In genomic region chr2:145890571-145890970, GRCm38 (mm10) we compare ENCODE assay signal across 23 mouse cellular contexts. TPM values are rescaled to one million over a fixed set of nuclear protein-coding genes. Genes with fewer than 3 reads are reported as not detected.
DNase-seq lines count a peak whose midpoint lies in the region; ATAC-seq and TF ChIP-seq lines count a peak whose summit lies in the region.
"Had no signal": no experiment of that assay in that cellular context is flagged by ENCODE, and none has a peak within 500 bp of the region (broad histone marks: within the 10 kb centered on the region; RNA-seq: fewer than 3 reads in every experiment).

No protein-coding gene starts in this region.

- no peak overlapping the region for H3K4me2 ChIP-seq in forebrain, postnatal 0 days (ENCODE audit: low read depth)
- H3K4me2 ChIP-seq in forebrain, embryonic 11.5 days (ENCODE audit: low read depth, low read length, severe bottlenecking): no peak overlapping the region
- H3K4me2 ChIP-seq in embryonic facial prominence, embryonic 14.5 days (ENCODE audit: low read depth, low read length): no peak overlapping the region
- no peak overlapping the region for H3K4me2 ChIP-seq in stomach, embryonic 16.5 days (ENCODE audit: low read depth, low read length)
- H3K4me2 ChIP-seq: forebrain, embryonic 13.5 days; heart, embryonic 13.5 days; hindbrain, embryonic 12.5 days had no signal

- H3K9me3 ChIP-seq in forebrain, postnatal 0 days (ENCODE audit: low read length): no peaks in the 10 kb centered on the region
- H3K9me3 ChIP-seq in forebrain, embryonic 11.5 days (ENCODE audit: control insufficient read depth, low read length): no peaks in the 10 kb centered on the region
- H3K9me3 ChIP-seq in embryonic facial prominence, embryonic 14.5 days (ENCODE audit: control insufficient read depth, low read length): no peaks in the 10 kb centered on the region
- H3K9me3 ChIP-seq in stomach, embryonic 16.5 days (replicated peaks; ENCODE audit: control insufficient read depth, low read length): no peaks in the 10 kb centered on the region
- H3K9me3 ChIP-seq: forebrain, embryonic 13.5 days; heart, embryonic 13.5 days; hindbrain, embryonic 12.5 days had no signal

- no peaks in the 10 kb centered on the region for H3K4me1 ChIP-seq in forebrain, postnatal 0 days (ENCODE audit: insufficient read depth)
- H3K4me1 ChIP-seq in forebrain, embryonic 11.5 days (replicated peaks; ENCODE audit: control insufficient read depth, insufficient read depth, low read length): no peaks in the 10 kb centered on the region
- H3K4me1 ChIP-seq in bone marrow macrophage, adult 2 months (ENCODE audit: control insufficient read depth, insufficient read depth, low read length): peaks cover 58% of the 10 kb centered on the region
- peaks cover 27% of the 10 kb centered on the region for H3K4me1 ChIP-seq in embryonic facial prominence, embryonic 14.5 days (ENCODE audit: control insufficient read depth, insufficient read depth, low read length)
- peaks cover 14% of the 10 kb centered on the region for H3K4me1 ChIP-seq in stomach, embryonic 16.5 days (ENCODE audit: control insufficient read depth, insufficient read depth, low read length)
- H3K4me1 ChIP-seq: forebrain, embryonic 13.5 days; hindbrain, embryonic 12.5 days had no signal

- no peak for TF ChIP-seq POLR2A in bone marrow macrophage, adult 2 months (IDR thresholded peaks at IDR 0.05; ENCODE audit: borderline replicate concordance, low read depth, low read length)

- no peaks in the 10 kb centered on the region for H3K36me3 ChIP-seq in forebrain, postnatal 0 days (ENCODE audit: insufficient read depth)
- H3K36me3 ChIP-seq in forebrain, embryonic 11.5 days (ENCODE audit: control insufficient read depth, insufficient read depth, low read length): no peaks in the 10 kb centered on the region
- peaks cover 21% of the 10 kb centered on the region for H3K36me3 ChIP-seq in embryonic facial prominence, embryonic 14.5 days (ENCODE audit: control insufficient read depth, insufficient read depth, low read length)
- H3K36me3 ChIP-seq in stomach, embryonic 16.5 days (ENCODE audit: control insufficient read depth, insufficient read depth, low read length): 0 out of 2 replicates have a peak, but pooled peaks cover 6% of the 10 kb centered on the region
- H3K36me3 ChIP-seq: G1E had no signal

- no peak for TF ChIP-seq CTCF in forebrain, postnatal 0 days (IDR thresholded peaks at IDR 0.05; ENCODE audit: low read depth)
- no peak for TF ChIP-seq CTCF in bone marrow macrophage, adult 2 months (IDR thresholded peaks at IDR 0.05; ENCODE audit: low read depth, low read length)

- 0 out of 2 replicates have a peak, but pooled peaks have one; percentile 8 for ATAC-seq in forebrain, postnatal 0 days
- no peak for ATAC-seq in forebrain, embryonic 11.5 days (replicated peaks; ENCODE audit: low FRiP score)
- no peak for ATAC-seq in embryonic facial prominence, embryonic 14.5 days (ENCODE audit: low read depth)
- ATAC-seq in stomach, embryonic 16.5 days (ENCODE audit: insufficient read depth, low FRiP score): no peak
- ATAC-seq in granulocyte monocyte progenitor cell, adult 5-6 weeks (replicated peaks; ENCODE audit: poor library complexity, severe bottlenecking): no peak
- ATAC-seq: CD4-positive, CD25-positive, alpha-beta regulatory T cell, adult 4 months; forebrain, embryonic 13.5 days; hindbrain, embryonic 16.5 days; inflammation-experienced regulatory T-cells, adult 6 months; intestine, postnatal 0 days had no signal

- no peak overlapping the region for H3K27ac ChIP-seq in forebrain, postnatal 0 days (ENCODE audit: low read depth, low read length)
- H3K27ac ChIP-seq in forebrain, embryonic 11.5 days (ENCODE audit: low read depth, low read length): no peak overlapping the region
- H3K27ac ChIP-seq in bone marrow macrophage, adult 2 months (ENCODE audit: insufficient read depth, low read depth, low read length): peak overlapping the region; percentile 98
- peak overlapping the region; percentile 21; the same call in 1 of the 2 replicates for H3K27ac ChIP-seq in embryonic facial prominence, embryonic 14.5 days (replicated peaks; ENCODE audit: low read depth, low read length)
- H3K27ac ChIP-seq in stomach, embryonic 16.5 days (ENCODE audit: low read length): peak overlapping the region; percentile 11; the same call in 1 of the 2 replicates
- H3K27ac ChIP-seq: forebrain, embryonic 13.5 days; heart, embryonic 13.5 days; hindbrain, embryonic 12.5 days had no signal

- DNase-seq in forebrain, postnatal 0 days: no peak
- no peak for DNase-seq in forebrain, embryonic 11.5 days (ENCODE audit: low spot score)
- peak; percentile 65 for DNase-seq in embryonic facial prominence, embryonic 14.5 days (ENCODE audit: low spot score)
- DNase-seq in gastrocnemius, postnatal 4 days (ENCODE audit: low spot score in 2 of 2): no peak
- DNase-seq: adrenal gland, adult 8-10 months; adrenal gland, postnatal 36 days; B cell, adult 2 months; cerebellum, adult 11-12 months; cerebellum, adult 9-10 months; cerebellum, postnatal 25 days; heart, postnatal 4 days had no signal

- WGBS in forebrain, postnatal 0 days: 68% methylated on average over 2 of the region's 2 CpGs
- 85% methylated on average over 2 of the region's 2 CpGs for whole genome bisulfite sequencing in forebrain, embryonic 11.5 days
- WGBS in embryonic facial prominence, embryonic 14.5 days: 62% methylated on average over 2 of the region's 2 CpGs
- 82% methylated on average over 2 of the region's 2 CpGs for WGBS in stomach, embryonic 16.5 days

- H3K4me3 ChIP-seq in forebrain, postnatal 0 days (ENCODE audit: low read depth, low read length): no peak overlapping the region
- H3K4me3 ChIP-seq in forebrain, embryonic 11.5 days (ENCODE audit: low read depth, low read length): no peak overlapping the region
- H3K4me3 ChIP-seq in bone marrow macrophage, adult 2 months (ENCODE audit: insufficient read depth, low read length): no peak overlapping the region
- H3K4me3 ChIP-seq in embryonic facial prominence, embryonic 14.5 days (ENCODE audit: low read depth, low read length): no peak overlapping the region
- no peak overlapping the region for H3K4me3 ChIP-seq in stomach, embryonic 16.5 days (replicated peaks; ENCODE audit: low read length)
- H3K4me3 ChIP-seq: forebrain, embryonic 13.5 days; heart, embryonic 13.5 days; hindbrain, embryonic 12.5 days had no signal

- H3K9ac ChIP-seq in forebrain, postnatal 0 days: no peak overlapping the region
- no peak overlapping the region for H3K9ac ChIP-seq in forebrain, embryonic 11.5 days (ENCODE audit: low read length)
- no peak overlapping the region for H3K9ac ChIP-seq in embryonic facial prominence, embryonic 14.5 days (ENCODE audit: low read depth, low read length)
- H3K9ac ChIP-seq in stomach, embryonic 16.5 days (ENCODE audit: low read length): no peak overlapping the region
- H3K9ac ChIP-seq: forebrain, embryonic 13.5 days; heart, embryonic 13.5 days; hindbrain, embryonic 12.5 days had no signal

- no peaks in the 10 kb centered on the region for H3K27me3 ChIP-seq in forebrain, postnatal 0 days (ENCODE audit: insufficient read depth, low read length)
- no peaks in the 10 kb centered on the region for H3K27me3 ChIP-seq in forebrain, embryonic 11.5 days (ENCODE audit: control insufficient read depth, insufficient read depth, low read length)
- H3K27me3 ChIP-seq in embryonic facial prominence, embryonic 14.5 days (replicated peaks; ENCODE audit: control insufficient read depth, insufficient read depth, low read length): no peaks in the 10 kb centered on the region
- no peaks in the 10 kb centered on the region for H3K27me3 ChIP-seq in stomach, embryonic 16.5 days (ENCODE audit: control insufficient read depth, insufficient read depth, low read length)
- H3K27me3 ChIP-seq: forebrain, embryonic 13.5 days; heart, embryonic 13.5 days; hindbrain, embryonic 12.5 days had no signal

RNA-seq across cellular contexts. Expression of gene Naa20, which starts 11.3 kb away (rescaled TPM):
- 124 and 145 TPM in 2 replicates for total RNA-seq in forebrain, postnatal 0 days (2014; rRNA removed)
- polyA plus RNA-seq in forebrain, postnatal 0 days (2015; fragmentation: Nextera tagmentation; extraction: Ambion mirVana): 152 and 176 TPM in 2 replicates
- polyA plus RNA-seq in forebrain, embryonic 11.5 days (2014; fragmentation: Nextera tagmentation; extraction: Ambion mirVana): 142 and 144 TPM in 2 replicates
- 77.3 and 85.4 TPM in 2 replicates for polyA plus RNA-seq in bone marrow macrophage, adult 2 months (2012; ENCODE audit: insufficient read depth, insufficient read length, missing spikeins)
- 179 and 186 TPM in 2 replicates for polyA plus RNA-seq in embryonic facial prominence, embryonic 14.5 days (2014; fragmentation: Nextera tagmentation; extraction: Ambion mirVana)
- 144 and 160 TPM in 2 replicates for polyA plus RNA-seq in stomach, embryonic 16.5 days (2015; fragmentation: Nextera tagmentation; extraction: Ambion mirVana)
- 10 to 100 TPM; 65.0 to 72.0 TPM for total RNA-seq in gastrocnemius, postnatal 4 days (2021)
- total RNA-seq in granulocyte monocyte progenitor cell, adult 5-6 weeks (2014; fragmentation: Nextera tagmentation): 79.6 and 85.0 TPM in 2 replicates
- total RNA-seq in granulocyte monocyte progenitor cell, adult 5-6 weeks (2017): 82.3 and 102 TPM in 2 replicates

RNA-seq across cellular contexts. Expression of gene Cfap61, which starts 44.0 kb away (rescaled TPM):
- 2.5 and 7.4 TPM in 2 replicates for total RNA-seq in forebrain, postnatal 0 days (2014; rRNA removed)
- polyA plus RNA-seq in forebrain, postnatal 0 days (2015; fragmentation: Nextera tagmentation; extraction: Ambion mirVana): 2.3 and 3.9 TPM in 2 replicates
- 1.4 and 1.9 TPM in 2 replicates for polyA plus RNA-seq in forebrain, embryonic 11.5 days (2014; fragmentation: Nextera tagmentation; extraction: Ambion mirVana)
- not detected in 2 replicates for polyA plus RNA-seq in bone marrow macrophage, adult 2 months (2012; ENCODE audit: insufficient read depth, insufficient read length, missing spikeins)
- polyA plus RNA-seq in embryonic facial prominence, embryonic 14.5 days (2014; fragmentation: Nextera tagmentation; extraction: Ambion mirVana): 2.0 and 2.7 TPM in 2 replicates
- polyA plus RNA-seq in stomach, embryonic 16.5 days (2015; fragmentation: Nextera tagmentation; extraction: Ambion mirVana): 0.12 and 0.13 TPM in 2 replicates
- not detected for total RNA-seq in gastrocnemius, postnatal 4 days (2021)
- not detected in 2 replicates for total RNA-seq in granulocyte monocyte progenitor cell, adult 5-6 weeks (2014; fragmentation: Nextera tagmentation)
- total RNA-seq in granulocyte monocyte progenitor cell, adult 5-6 weeks (2017): not detected in 2 replicates
- total RNA-seq: gastrocnemius, adult 8-10 months had no signal
- polyA plus RNA-seq: CD4-positive, CD25-positive, alpha-beta regulatory T cell, adult 4 months; G1E; inflammation-experienced regulatory T-cells, adult 6 months had no signal

RNA-seq across cellular contexts. Expression of gene Crnkl1, which starts 44.2 kb away (rescaled TPM):
- total RNA-seq in forebrain, postnatal 0 days (2014; rRNA removed): 24.5 and 30.5 TPM in 2 replicates
- polyA plus RNA-seq in forebrain, postnatal 0 days (2015; fragmentation: Nextera tagmentation; extraction: Ambion mirVana): 13.0 and 15.5 TPM in 2 replicates
- 40.9 and 45.0 TPM in 2 replicates for polyA plus RNA-seq in forebrain, embryonic 11.5 days (2014; fragmentation: Nextera tagmentation; extraction: Ambion mirVana)
- 18.2 and 22.0 TPM in 2 replicates for polyA plus RNA-seq in bone marrow macrophage, adult 2 months (2012; ENCODE audit: insufficient read depth, insufficient read length, missing spikeins)
- 24.1 and 24.7 TPM in 2 replicates for polyA plus RNA-seq in embryonic facial prominence, embryonic 14.5 days (2014; fragmentation: Nextera tagmentation; extraction: Ambion mirVana)
- polyA plus RNA-seq in stomach, embryonic 16.5 days (2015; fragmentation: Nextera tagmentation; extraction: Ambion mirVana): 21.7 and 24.8 TPM in 2 replicates
- total RNA-seq in gastrocnemius, postnatal 4 days (2021): 10 to 100 TPM; 17.8 to 20.4 TPM
- total RNA-seq in granulocyte monocyte progenitor cell, adult 5-6 weeks (2014; fragmentation: Nextera tagmentation): 24.8 and 27.2 TPM in 2 replicates
- total RNA-seq in granulocyte monocyte progenitor cell, adult 5-6 weeks (2017): 62.3 and 69.9 TPM in 2 replicates

Comparison
In these comparisons a context has a peak if more than half of its experiments do, and no peak if none do; other contexts are left out.
1. H3K27ac ChIP-seq: peak in bone marrow macrophage, adult 2 months (single experiment), embryonic facial prominence, embryonic 14.5 days (single experiment) and stomach, embryonic 16.5 days (single experiment); none in forebrain, postnatal 0 days (single experiment) and forebrain, embryonic 11.5 days (single experiment).